Mouse (Mus musculus) embryo, embryonic 11.5 days (tissue): Measurements from ENCODE around the gene Timp3.

Source experiments
- DNase-seq: peaks from one replicate; pipeline ENCODE4 v3.0.0-alpha.2; 2012; ENCODE audit warnings: low read depth, low spot score

The Timp3 gene

GRCm38 (mm10) chr10:86328143-86328542 is 28.0 kb downstream of the Timp3 start:
- no peak for DNase-seq

GRCm38 (mm10) chr10:86328691-86329090 is 28.5 kb downstream of the Timp3 start:
- DNase-seq, result no peak

GRCm38 (mm10) chr10:86329241-86329882 is 29.2 kb downstream of the Timp3 start:
- DNase-seq, result no peak

GRCm38 (mm10) chr10:86330993-86331680 is 31.0 kb downstream of the Timp3 start:
- no peak for DNase-seq

GRCm38 (mm10) chr10:86331681-86332281 is 31.6 kb downstream of the Timp3 start:
- DNase-seq, result no peak

- DNase-seq, result no peak
Observed at GRCm38 (mm10) chr10:86332942-86333341, 32.8 kb downstream of the Timp3 start.

- DNase-seq, result no peak
Observed at GRCm38 (mm10) chr10:86334581-86334980, 34.4 kb downstream of the Timp3 start.

- DNase-seq, result no peak
Observed at GRCm38 (mm10) chr10:86336506-86336905, 36.3 kb downstream of the Timp3 start.

- no peak for DNase-seq
Observed at GRCm38 (mm10) chr10:86337239-86337638, 37.1 kb downstream of the Timp3 start.

GRCm38 (mm10) chr10:86338121-86338715 is 38.0 kb downstream of the Timp3 start:
- no peak for DNase-seq

- no peak for DNase-seq
Observed at GRCm38 (mm10) chr10:86339121-86339520, 38.9 kb downstream of the Timp3 start.

- DNase-seq, result no peak
Observed at GRCm38 (mm10) chr10:86339649-86340379, 39.6 kb downstream of the Timp3 start.

GRCm38 (mm10) chr10:86340421-86340820 is 40.2 kb downstream of the Timp3 start:
- no peak for DNase-seq

GRCm38 (mm10) chr10:86340991-86341527 is 40.9 kb downstream of the Timp3 start:
- no peak for DNase-seq

GRCm38 (mm10) chr10:86341589-86341988 is 41.4 kb downstream of the Timp3 start:
- no peak for DNase-seq

GRCm38 (mm10) chr10:86342151-86342550 is 42.0 kb downstream of the Timp3 start:
- no peak for DNase-seq

GRCm38 (mm10) chr10:86342713-86343112 is 42.5 kb downstream of the Timp3 start:
- DNase-seq, result no peak

- no peak for DNase-seq
Observed at GRCm38 (mm10) chr10:86343362-86343761, 43.2 kb downstream of the Timp3 start.

- no peak for DNase-seq
Observed at GRCm38 (mm10) chr10:86343931-86344330, 43.8 kb downstream of the Timp3 start.

- no peak for DNase-seq
Observed at GRCm38 (mm10) chr10:86344654-86345053, 44.5 kb downstream of the Timp3 start.

GRCm38 (mm10) chr10:86345645-86346044 is 45.5 kb downstream of the Timp3 start:
- no peak for DNase-seq
